ENCODE assay signal across 11 mouse cellular contexts in the genomic region with DNA sequence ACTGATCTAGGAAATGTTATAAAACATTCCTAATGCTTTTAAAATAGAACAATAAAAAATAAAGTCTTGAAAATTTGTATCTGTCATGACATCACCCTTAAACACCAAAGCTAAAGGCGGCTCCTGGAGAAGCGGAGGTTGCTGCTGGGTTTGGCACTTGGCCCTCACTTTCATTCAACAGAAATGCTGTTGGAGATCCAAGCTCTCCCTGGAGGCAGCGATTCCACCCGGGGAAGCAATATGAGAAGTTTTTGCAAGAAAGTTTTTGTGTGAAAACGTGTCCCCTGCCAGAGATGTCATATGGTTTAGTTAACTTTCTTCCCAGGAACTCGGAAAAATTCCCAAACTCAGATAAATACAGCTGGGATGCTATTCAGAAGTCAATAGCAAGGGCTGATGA. TPM values are rescaled to one million over a fixed set of nuclear protein-coding genes. Genes with fewer than 3 reads are reported as not detected.
DNase-seq lines count a peak whose midpoint lies in the region; ATAC-seq and TF ChIP-seq lines count a peak whose summit lies in the region.
"Had no signal": no experiment of that assay in that cellular context is flagged by ENCODE, and none has a peak within 500 bp of the region (broad histone marks: within the 10 kb centered on the region; RNA-seq: fewer than 3 reads in every experiment).

No protein-coding gene starts in this region.

- no peak overlapping the region for H3K27ac ChIP-seq in kidney, postnatal 0 days
- H3K27ac ChIP-seq in kidney, embryonic 14.5 days (ENCODE audit: low read depth, low read length), result no peak overlapping the region
- no peak overlapping the region for H3K27ac ChIP-seq in heart, postnatal 0 days (ENCODE audit: low read depth)

- H3K9me3 ChIP-seq in kidney, postnatal 0 days (replicated peaks; ENCODE audit: low read length), result no peaks in the 10 kb centered on the region
- no peaks in the 10 kb centered on the region for H3K9me3 ChIP-seq in kidney, embryonic 14.5 days (ENCODE audit: control insufficient read depth, low read length)
- H3K9me3 ChIP-seq in heart, postnatal 0 days (replicated peaks; ENCODE audit: control insufficient read depth, low read length), result no peaks in the 10 kb centered on the region

- H3K4me2 ChIP-seq in kidney, postnatal 0 days (ENCODE audit: low read length), result no peak overlapping the region
- H3K4me2 ChIP-seq in kidney, embryonic 14.5 days (replicated peaks; ENCODE audit: low read depth, low read length), result no peak overlapping the region
- H3K4me2 ChIP-seq in heart, postnatal 0 days (ENCODE audit: low read depth, low read length), result no peak overlapping the region

- no peak for TF ChIP-seq CTCF in kidney, postnatal 0 days (IDR thresholded peaks at IDR 0.05; ENCODE audit: low read depth)
- TF ChIP-seq CTCF in heart, postnatal 0 days (IDR thresholded peaks at IDR 0.05; ENCODE audit: low read depth), result no peak

- no peaks in the 10 kb centered on the region for H3K27me3 ChIP-seq in kidney, postnatal 0 days (ENCODE audit: insufficient read depth, low read length)
- H3K27me3 ChIP-seq in kidney, embryonic 14.5 days (ENCODE audit: control insufficient read depth, insufficient read depth, low read length), result no peaks in the 10 kb centered on the region
- no peaks in the 10 kb centered on the region for H3K27me3 ChIP-seq in heart, postnatal 0 days (ENCODE audit: control insufficient read depth, insufficient read depth, low read length)
- H3K27me3 ChIP-seq: Patski had no signal

- peak; percentile 42 for DNase-seq in adrenal gland, postnatal 10 days
- DNase-seq in adrenal gland, postnatal 4 days (ENCODE audit: low spot score in 2 of 2), result no peak
- peak; percentile 36 for DNase-seq in kidney, postnatal 0 days (ENCODE audit: low spot score)
- peak; percentile 53 for DNase-seq in 3T3-L1 (ENCODE audit: low read depth, low spot score)
- DNase-seq in heart, postnatal 0 days (ENCODE audit: low spot score), result peak; percentile 19
- no peak for DNase-seq in MN1 (ENCODE audit: low spot score)
- DNase-seq in spleen, postnatal 14 days (ENCODE audit: low spot score in 2 of 2), result no peak
- DNase-seq: embryo, embryonic 11 days; kidney, adult 11 months had no signal

- no peaks in the 10 kb centered on the region for H3K36me3 ChIP-seq in kidney, postnatal 0 days (ENCODE audit: insufficient read depth, low read length)
- H3K36me3 ChIP-seq in kidney, embryonic 14.5 days (ENCODE audit: control insufficient read depth, insufficient read depth, low read length), result no peaks in the 10 kb centered on the region
- H3K36me3 ChIP-seq in heart, postnatal 0 days (replicated peaks; ENCODE audit: control insufficient read depth, insufficient read depth, low read length), result no peaks in the 10 kb centered on the region

- no peaks in the 10 kb centered on the region for H3K4me1 ChIP-seq in kidney, postnatal 0 days (replicated peaks; ENCODE audit: insufficient read depth, low read length)
- H3K4me1 ChIP-seq in kidney, embryonic 14.5 days (ENCODE audit: control insufficient read depth, insufficient read depth, low read length), result peaks cover 4% of the 10 kb centered on the region; the same call in 1 of the 2 replicates
- H3K4me1 ChIP-seq in heart, postnatal 0 days (ENCODE audit: control insufficient read depth, insufficient read depth), result peaks cover 4% of the 10 kb centered on the region

- 58% methylated on average over 6 of the region's 6 CpGs for WGBS in kidney, postnatal 0 days
- WGBS in kidney, embryonic 14.5 days, result 70% methylated on average over 6 of the region's 6 CpGs
- WGBS in heart, postnatal 0 days, result 63% methylated on average over 6 of the region's 6 CpGs

- H3K4me3 ChIP-seq in kidney, postnatal 0 days (replicated peaks; ENCODE audit: low read depth, low read length), result no peak overlapping the region
- H3K4me3 ChIP-seq in kidney, embryonic 14.5 days (ENCODE audit: low read length), result no peak overlapping the region
- no peak overlapping the region for H3K4me3 ChIP-seq in heart, postnatal 0 days (ENCODE audit: low read depth, low read length)

- no peak for ATAC-seq in kidney, postnatal 0 days (replicated peaks; ENCODE audit: low FRiP score, low read depth)
- ATAC-seq in kidney, embryonic 14.5 days (ENCODE audit: low FRiP score, low TSS enrichment), result no peak
- no peak; the same call in 1 of the 2 replicates for ATAC-seq in heart, postnatal 0 days (ENCODE audit: insufficient read depth, low read depth)
- ATAC-seq: Patski had no signal

- H3K9ac ChIP-seq in kidney, postnatal 0 days (ENCODE audit: low read depth, low read length), result no peak overlapping the region
- H3K9ac ChIP-seq in kidney, embryonic 14.5 days (ENCODE audit: low read depth, low read length), result no peak overlapping the region
- H3K9ac ChIP-seq in heart, postnatal 0 days (replicated peaks; ENCODE audit: low read depth, low read length), result no peak overlapping the region

- TF ChIP-seq EP300 in heart, postnatal 0 days (IDR thresholded peaks at IDR 0.05; ENCODE audit: low read depth), result no peak

RNA-seq across cellular contexts. Expression of a gene that starts 51.5 kb away (rescaled TPM):
- total RNA-seq in adrenal gland, postnatal 10 days (2021), result 10 to 100 TPM; 38.1 to 48.9 TPM
- 10 to 100 TPM; 48.7 to 57.6 TPM for total RNA-seq in adrenal gland, postnatal 4 days (2021)
- 27.5 and 29.9 TPM in 2 replicates for polyA plus RNA-seq in kidney, postnatal 0 days (2015; fragmentation: Nextera tagmentation; extraction: Ambion mirVana)
- polyA plus RNA-seq in kidney, embryonic 14.5 days (2014; fragmentation: Nextera tagmentation; extraction: Ambion mirVana), result 21.4 and 36.5 TPM in 2 replicates
- 38.0 and 44.4 TPM in 2 replicates for total RNA-seq in heart, postnatal 0 days (2014; rRNA removed; ENCODE audit: low replicate concordance)
- polyA plus RNA-seq in heart, postnatal 0 days (2015; fragmentation: Nextera tagmentation; extraction: Ambion mirVana), result 14.2 and 16.7 TPM in 2 replicates

Comparison
In these comparisons a context has a peak if more than half of its experiments do, and no peak if none do; other contexts are left out.
1. DNase-seq: peak in adrenal gland, postnatal 10 days (single experiment), kidney, postnatal 0 days (single experiment), 3T3-L1 (single experiment) and heart, postnatal 0 days (single experiment); none in adrenal gland, postnatal 4 days (0 of 2), MN1 (single experiment) and spleen, postnatal 14 days (0 of 2).